Mouse (Mus musculus): Measurements from ENCODE around the gene Itga7. TPM values are rescaled to one million over a fixed set of nuclear protein-coding genes. Genes with fewer than 3 reads are reported as not detected.

The Itga7 gene
- polyA plus RNA-seq, 1 experiment from 2014 or later, result 3.4 TPM

DNA sequence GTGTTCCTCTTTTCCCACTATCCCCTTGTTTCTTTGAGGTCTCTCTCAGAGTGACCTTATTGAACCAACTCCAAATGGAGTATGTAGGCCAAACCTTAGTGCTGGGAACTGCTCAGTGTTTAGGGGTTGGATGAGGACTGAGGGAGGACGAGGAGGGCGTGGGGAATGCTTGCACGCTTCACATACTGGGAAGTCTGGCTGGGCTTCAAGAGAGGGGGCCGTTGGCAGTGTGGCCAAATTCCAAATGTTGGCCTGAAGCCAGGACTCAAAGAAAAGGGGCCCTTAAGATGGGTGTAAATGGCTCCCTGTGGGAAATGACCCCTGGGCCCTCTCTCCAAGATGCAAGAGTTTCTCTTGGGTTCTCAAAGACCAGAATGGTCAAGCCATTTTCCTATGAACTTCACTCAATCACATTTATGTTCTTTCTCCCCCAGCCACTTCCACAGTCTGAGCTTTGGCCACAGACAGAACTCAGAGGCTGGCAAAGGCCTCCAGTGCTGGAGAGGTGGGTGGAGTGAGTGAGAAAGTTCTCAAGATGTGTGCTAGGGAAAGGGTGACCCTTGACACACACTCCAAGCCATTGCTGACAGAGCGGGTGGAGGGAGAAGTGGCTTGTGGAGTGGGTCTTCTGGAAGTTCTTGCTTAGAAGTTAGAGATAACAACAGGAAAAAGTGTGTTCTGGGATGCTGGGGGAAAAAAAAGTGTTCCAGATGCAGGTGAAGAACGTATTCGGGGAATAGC is 3.8 kb upstream of the Itga7 start:
- WGBS, result 48% methylated on average over 7 of the region's 7 CpGs
- Histone ChIP-seq H3K27me3 (replicated peaks; ENCODE audit: control insufficient read depth, insufficient read depth, low read length) (peaks cover 34% of the 10 kb centered on the region), H3K9me3 (ENCODE audit: control insufficient read depth, low read length) (no peaks in the 10 kb centered on the region), H3K4me3 (replicated peaks; ENCODE audit: low read length) (no peak overlapping the region), H3K36me3 (ENCODE audit: control insufficient read depth, insufficient read depth) (no peaks in the 10 kb centered on the region), H3K4me1 (replicated peaks; ENCODE audit: control insufficient read depth, insufficient read depth, low read length) (peaks cover 18% of the 10 kb centered on the region), H3K4me2 (ENCODE audit: low read length) (no peak overlapping the region), H3K27ac (ENCODE audit: low read length) (no peak overlapping the region), H3K9ac (replicated peaks; ENCODE audit: low read depth, low read length) (no peak overlapping the region)
- ATAC-seq, result no peak

DNA sequence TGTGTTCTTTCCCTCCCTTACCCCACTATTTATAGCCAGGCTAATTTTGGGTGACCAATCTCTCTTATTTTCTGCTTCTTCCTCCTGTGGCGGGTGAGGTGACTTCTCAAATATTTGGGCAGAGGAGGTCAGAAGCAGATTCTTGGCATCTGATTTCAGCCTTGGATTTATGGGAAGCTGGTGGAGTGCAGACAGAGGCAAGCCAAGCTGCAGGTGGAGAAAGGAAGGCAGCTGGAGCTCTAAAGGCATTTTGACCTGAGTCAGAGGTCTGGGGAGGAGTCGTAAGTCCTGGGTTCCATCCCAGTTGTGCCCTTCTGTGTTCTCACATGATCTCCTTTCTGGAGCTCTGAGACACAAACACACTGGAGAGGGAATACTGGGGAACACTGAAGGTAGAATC is 2.2 kb upstream of the Itga7 start:
- no peak for ATAC-seq
- Histone ChIP-seq H3K4me3 (replicated peaks; ENCODE audit: low read length) (no peak overlapping the region), H3K27me3 (replicated peaks; ENCODE audit: control insufficient read depth, insufficient read depth, low read length) (peaks cover 50% of the 10 kb centered on the region), H3K9ac (replicated peaks; ENCODE audit: low read depth, low read length) (no peak overlapping the region), H3K36me3 (ENCODE audit: control insufficient read depth, insufficient read depth) (no peaks in the 10 kb centered on the region), H3K4me1 (replicated peaks; ENCODE audit: control insufficient read depth, insufficient read depth, low read length) (peaks cover 18% of the 10 kb centered on the region), H3K9me3 (ENCODE audit: control insufficient read depth, low read length) (no peaks in the 10 kb centered on the region), H3K4me2 (ENCODE audit: low read length) (no peak overlapping the region), H3K27ac (ENCODE audit: low read length) (no peak overlapping the region)
- 78% methylated on average over 2 of the region's 2 CpGs for WGBS

DNA sequence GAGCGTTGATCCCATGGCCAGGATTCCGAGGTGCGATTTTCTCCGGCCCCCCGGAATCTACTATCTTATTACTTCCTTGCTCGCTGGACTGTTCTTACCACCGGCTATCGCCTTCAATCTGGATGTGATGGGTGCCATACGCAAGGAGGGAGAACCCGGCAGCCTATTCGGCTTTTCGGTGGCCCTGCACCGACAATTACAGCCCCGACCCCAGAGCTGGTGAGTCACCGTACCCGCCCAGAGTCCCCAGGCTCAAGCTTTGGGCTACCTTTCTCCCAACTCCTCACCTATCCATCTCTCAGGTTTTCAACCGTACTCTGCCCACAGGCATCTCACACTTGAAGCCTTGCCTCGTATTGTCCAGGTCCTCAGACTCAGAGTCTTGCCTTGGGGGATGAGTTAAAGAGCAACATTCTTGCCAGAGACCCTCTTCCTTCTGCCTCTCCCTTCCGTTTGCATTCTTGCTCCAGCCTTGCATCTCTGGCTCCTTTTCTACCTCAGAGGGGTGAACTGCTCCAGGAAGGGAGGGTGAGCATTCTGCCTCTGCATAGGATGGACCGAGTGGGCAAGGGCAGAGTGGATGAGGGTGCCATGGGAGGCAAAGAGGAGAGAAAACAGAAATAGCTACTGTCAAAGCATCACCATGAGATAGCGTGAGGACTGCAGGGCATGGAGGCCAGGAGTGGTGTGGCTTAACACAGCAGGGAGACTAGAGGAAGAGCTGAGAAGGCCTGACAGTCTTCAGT is 531 bp downstream of the Itga7 start:
- ATAC-seq, result 0 out of 2 replicates have a peak, but pooled peaks have one; percentile 37
- Histone ChIP-seq H3K36me3 (ENCODE audit: control insufficient read depth, insufficient read depth) (no peaks in the 10 kb centered on the region), H3K9me3 (ENCODE audit: control insufficient read depth, low read length) (no peaks in the 10 kb centered on the region), H3K4me1 (replicated peaks; ENCODE audit: control insufficient read depth, insufficient read depth, low read length) (peaks cover 12% of the 10 kb centered on the region), H3K4me2 (ENCODE audit: low read length) (peak overlapping the region; percentile 82), H3K27ac (ENCODE audit: low read length) (no peak overlapping the region), H3K4me3 (replicated peaks; ENCODE audit: low read length) (peak overlapping the region; percentile 49), H3K27me3 (replicated peaks; ENCODE audit: control insufficient read depth, insufficient read depth, low read length) (peaks cover 46% of the 10 kb centered on the region), H3K9ac (replicated peaks; ENCODE audit: low read depth, low read length) (peak overlapping the region; percentile 50)
- 2% methylated on average over 21 of the region's 21 CpGs for WGBS

DNA sequence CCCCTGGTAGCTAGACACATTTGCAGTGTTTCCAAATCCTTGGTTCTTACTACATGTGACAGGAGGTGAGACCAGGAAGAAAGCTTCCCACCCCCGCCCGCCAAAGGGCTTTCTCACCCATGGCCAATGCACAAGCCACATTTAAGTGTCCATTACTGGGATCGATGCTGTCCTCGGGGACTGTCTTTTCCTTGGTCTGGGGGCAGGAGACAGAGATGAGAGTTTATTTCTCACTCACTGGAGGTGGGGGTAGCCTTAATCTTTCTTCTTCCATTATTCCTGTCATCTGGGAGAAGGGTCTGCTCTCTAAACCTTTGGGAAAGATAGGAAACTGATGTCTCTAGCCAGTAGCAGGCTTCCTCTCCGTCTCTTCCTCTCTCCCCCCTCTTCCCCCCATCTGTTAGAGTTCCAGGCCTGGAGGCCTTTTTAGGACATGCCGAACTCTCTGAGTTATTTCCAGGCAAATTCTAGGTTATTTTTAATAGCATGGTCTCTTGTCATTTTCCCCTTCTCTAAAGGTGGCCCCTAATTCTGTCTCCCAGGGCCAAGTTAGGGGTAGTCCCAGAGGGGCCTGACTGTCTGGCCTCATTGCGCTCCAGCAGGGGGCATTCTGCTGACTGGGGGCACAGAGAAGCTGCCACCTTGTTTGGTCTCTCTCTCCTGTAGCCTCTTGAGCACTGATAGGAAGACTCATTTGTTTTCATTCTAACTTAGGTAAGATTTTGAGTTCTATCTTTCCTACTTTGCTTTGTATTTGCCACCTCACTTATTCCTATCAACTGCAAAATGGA is 1.6 kb downstream of the Itga7 start:
- H3K9me3 ChIP-seq (ENCODE audit: control insufficient read depth, low read length), result no peaks in the 10 kb centered on the region
- H3K27me3 ChIP-seq (replicated peaks; ENCODE audit: control insufficient read depth, insufficient read depth, low read length), result peaks cover 46% of the 10 kb centered on the region
- 71% methylated on average over 7 of the region's 7 CpGs for WGBS
- no peaks in the 10 kb centered on the region for H3K36me3 ChIP-seq (ENCODE audit: control insufficient read depth, insufficient read depth)
- no peak overlapping the region for H3K4me3 ChIP-seq (replicated peaks; ENCODE audit: low read length)
- H3K4me1 ChIP-seq (replicated peaks; ENCODE audit: control insufficient read depth, insufficient read depth, low read length), result peaks cover 12% of the 10 kb centered on the region
- H3K9ac ChIP-seq (replicated peaks; ENCODE audit: low read depth, low read length), result no peak overlapping the region
- no peak overlapping the region for H3K27ac ChIP-seq (ENCODE audit: low read length)
- no peak overlapping the region for H3K4me2 ChIP-seq (ENCODE audit: low read length)
- no peak for ATAC-seq

DNA sequence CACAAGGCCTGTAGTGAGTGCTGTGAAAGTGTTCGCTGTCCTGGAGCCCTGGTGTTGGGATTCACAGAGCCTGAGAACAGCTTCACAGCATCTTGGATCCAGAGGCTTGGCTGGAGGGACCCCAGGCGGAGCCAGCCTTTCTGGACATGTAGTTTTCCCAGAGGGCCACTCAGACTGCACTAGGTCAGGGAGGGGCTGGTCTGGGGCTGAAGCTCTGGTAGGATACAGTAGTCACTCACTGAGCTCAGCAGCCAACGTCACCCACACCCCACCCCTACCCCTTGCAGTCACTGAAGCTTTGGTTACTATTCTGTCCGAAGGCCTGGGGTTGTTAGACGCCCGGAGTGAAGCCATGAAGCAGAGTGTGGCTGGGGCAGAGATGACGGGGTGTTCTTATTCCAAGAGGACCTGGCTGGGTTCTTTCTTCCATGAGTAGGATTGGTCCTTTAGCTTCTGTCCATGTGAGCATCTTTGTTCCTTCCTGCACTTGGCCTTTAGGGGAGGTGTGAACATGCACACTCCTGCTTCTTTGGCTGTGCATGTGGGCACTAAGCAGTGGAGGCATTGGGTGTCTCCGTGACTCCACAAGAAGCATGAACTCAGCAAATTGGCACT is 2.3 kb downstream of the Itga7 start:
- H3K27me3 ChIP-seq (replicated peaks; ENCODE audit: control insufficient read depth, insufficient read depth, low read length), result peaks cover 46% of the 10 kb centered on the region
- no peak overlapping the region for H3K4me2 ChIP-seq (ENCODE audit: low read length)
- 73% methylated on average over 8 of the region's 8 CpGs for WGBS

DNA sequence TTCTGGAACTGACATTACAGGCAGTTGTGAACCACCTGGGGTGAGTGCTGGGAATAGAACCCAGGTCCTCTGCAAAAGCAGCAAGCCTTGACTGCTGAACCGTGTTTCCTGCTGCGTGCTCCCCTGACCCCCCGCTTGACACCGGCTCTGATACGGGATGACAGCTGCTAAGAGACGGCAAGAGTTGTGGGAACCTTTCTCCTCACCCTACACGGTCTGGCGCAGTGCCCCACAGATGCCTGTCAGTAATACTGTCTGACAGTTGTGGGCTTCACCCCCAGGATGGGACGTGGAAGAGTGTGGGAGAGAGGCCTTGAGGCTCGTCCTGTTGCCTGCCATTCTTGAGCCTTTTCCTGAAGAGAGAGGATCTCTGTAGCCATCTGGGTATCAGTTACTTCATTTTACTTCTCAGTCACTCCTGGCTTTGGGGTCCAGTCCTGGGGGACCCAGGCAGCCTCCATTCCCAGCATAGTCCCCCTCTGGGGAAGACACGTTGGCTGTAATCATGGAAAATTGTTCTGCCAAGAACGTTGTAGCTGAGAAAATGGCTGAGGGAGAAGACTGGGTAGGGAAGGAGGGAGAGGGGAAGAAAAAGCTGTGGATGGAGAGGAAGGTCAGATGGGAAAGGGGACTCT is 4.3 kb downstream of the Itga7 start:
- Histone ChIP-seq H3K4me3 (replicated peaks; ENCODE audit: low read length) (no peak overlapping the region), H3K36me3 (ENCODE audit: control insufficient read depth, insufficient read depth) (no peaks in the 10 kb centered on the region), H3K4me1 (replicated peaks; ENCODE audit: control insufficient read depth, insufficient read depth, low read length) (peaks cover 12% of the 10 kb centered on the region), H3K9ac (replicated peaks; ENCODE audit: low read depth, low read length) (no peak overlapping the region), H3K4me2 (ENCODE audit: low read length) (no peak overlapping the region), H3K9me3 (ENCODE audit: control insufficient read depth, low read length) (no peaks in the 10 kb centered on the region), H3K27me3 (replicated peaks; ENCODE audit: control insufficient read depth, insufficient read depth, low read length) (peaks cover 31% of the 10 kb centered on the region), H3K27ac (ENCODE audit: low read length) (no peak overlapping the region)
- ATAC-seq, result no peak
- 76% methylated on average over 12 of the region's 12 CpGs for WGBS

More for the DNA sequence above, 2.3 kb downstream of the Itga7 start:
- no peak for ATAC-seq
- Histone ChIP-seq H3K36me3 (ENCODE audit: control insufficient read depth, insufficient read depth) (no peaks in the 10 kb centered on the region), H3K9me3 (ENCODE audit: control insufficient read depth, low read length) (no peaks in the 10 kb centered on the region), H3K27ac (ENCODE audit: low read length) (no peak overlapping the region), H3K4me3 (replicated peaks; ENCODE audit: low read length) (no peak overlapping the region), H3K9ac (replicated peaks; ENCODE audit: low read depth, low read length) (no peak overlapping the region), H3K4me1 (replicated peaks; ENCODE audit: control insufficient read depth, insufficient read depth, low read length) (peaks cover 12% of the 10 kb centered on the region)

DNA sequence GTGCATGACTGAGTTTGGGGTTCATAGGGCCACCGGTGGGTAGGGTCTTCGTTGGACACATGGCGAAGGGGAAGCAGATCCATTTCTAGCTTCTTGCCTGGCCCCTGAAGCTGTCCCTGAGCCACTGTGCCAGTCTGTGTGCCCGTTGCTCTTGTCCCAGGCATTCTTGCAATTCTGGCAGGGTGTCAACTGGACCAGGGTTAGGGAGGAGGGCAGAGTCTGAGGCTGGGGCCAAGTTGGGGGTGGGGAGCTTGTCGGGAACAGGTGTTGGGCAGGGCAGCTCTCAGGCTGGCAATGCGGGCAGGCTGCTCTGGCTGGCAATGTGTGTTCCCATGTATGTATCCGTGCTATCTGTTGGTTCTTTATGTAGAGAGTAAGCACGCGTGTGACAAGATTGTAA is 4.8 kb downstream of the Itga7 start:
- Histone ChIP-seq H3K4me3 (replicated peaks; ENCODE audit: low read length) (no peak overlapping the region), H3K9me3 (ENCODE audit: control insufficient read depth, low read length) (no peaks in the 10 kb centered on the region), H3K9ac (replicated peaks; ENCODE audit: low read depth, low read length) (no peak overlapping the region), H3K4me2 (ENCODE audit: low read length) (no peak overlapping the region), H3K36me3 (ENCODE audit: control insufficient read depth, insufficient read depth) (no peaks in the 10 kb centered on the region), H3K4me1 (replicated peaks; ENCODE audit: control insufficient read depth, insufficient read depth, low read length) (peaks cover 9% of the 10 kb centered on the region), H3K27me3 (replicated peaks; ENCODE audit: control insufficient read depth, insufficient read depth, low read length) (peaks cover 25% of the 10 kb centered on the region), H3K27ac (ENCODE audit: low read length) (no peak overlapping the region)
- no peak for ATAC-seq
- WGBS, result 75% methylated on average over 9 of the region's 9 CpGs

DNA sequence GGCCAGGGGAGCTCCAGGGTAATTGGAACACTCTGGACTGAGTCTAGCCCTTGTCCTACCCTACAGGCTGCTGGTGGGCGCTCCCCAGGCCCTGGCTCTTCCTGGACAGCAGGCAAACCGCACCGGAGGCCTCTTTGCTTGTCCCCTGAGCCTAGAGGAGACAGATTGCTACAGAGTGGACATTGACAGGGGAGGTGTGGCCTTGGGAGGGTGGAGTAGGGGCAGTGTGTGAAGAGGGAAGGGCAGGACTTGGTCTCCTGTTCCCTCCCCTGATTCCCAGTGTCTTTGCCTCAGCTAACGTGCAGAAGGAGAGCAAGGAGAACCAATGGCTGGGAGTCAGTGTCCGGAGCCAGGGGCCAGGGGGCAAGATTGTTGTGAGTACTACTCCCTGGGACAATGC is 5.4 kb downstream of the Itga7 start:
- 64% methylated on average over 5 of the region's 5 CpGs for WGBS
- no peaks in the 10 kb centered on the region for H3K9me3 ChIP-seq (ENCODE audit: control insufficient read depth, low read length)
- no peak overlapping the region for H3K4me3 ChIP-seq (replicated peaks; ENCODE audit: low read length)
- no peaks in the 10 kb centered on the region for H3K36me3 ChIP-seq (ENCODE audit: control insufficient read depth, insufficient read depth)
- no peak for ATAC-seq
- no peak overlapping the region for H3K9ac ChIP-seq (replicated peaks; ENCODE audit: low read depth, low read length)
- H3K4me2 ChIP-seq (ENCODE audit: low read length), result no peak overlapping the region
- no peak overlapping the region for H3K27ac ChIP-seq (ENCODE audit: low read length)
- peaks cover 25% of the 10 kb centered on the region for H3K27me3 ChIP-seq (replicated peaks; ENCODE audit: control insufficient read depth, insufficient read depth, low read length)
- peaks cover 4% of the 10 kb centered on the region for H3K4me1 ChIP-seq (replicated peaks; ENCODE audit: control insufficient read depth, insufficient read depth, low read length)
